Mouse (Mus musculus): ENCODE results near the gene Opcml. TPM values are rescaled to one million over a fixed set of nuclear protein-coding genes. Genes with fewer than 3 reads are reported as not detected.

Opcml gene
- polyA plus RNA-seq, 1 experiment, result 0.08 TPM

DNA sequence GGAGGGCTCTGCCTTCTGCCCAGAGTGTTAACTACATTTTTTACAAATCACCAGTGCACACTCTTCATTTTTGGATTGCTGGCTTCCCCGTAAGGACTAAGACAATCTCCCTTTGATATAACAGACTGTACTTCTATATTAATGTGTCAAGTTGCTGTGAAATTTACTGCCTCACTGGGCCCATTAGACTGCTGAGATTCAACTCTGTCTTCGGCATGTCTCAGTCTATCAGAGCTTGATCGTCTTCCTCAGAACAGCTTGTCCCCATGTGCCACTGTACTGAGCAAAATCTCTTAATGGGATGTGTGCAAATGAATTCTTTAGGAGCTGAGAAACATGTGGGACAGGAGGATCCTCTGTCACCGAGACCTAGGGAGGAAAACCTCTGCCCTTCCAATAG is 970.9 kb downstream of the Opcml start:
- Histone ChIP-seq H3K4me1 (ENCODE audit: control insufficient read depth, insufficient read depth, low read length) (no peaks in the 10 kb centered on the region), H3K27ac (ENCODE audit: insufficient read depth, low read depth, low read length) (no peak overlapping the region), H3K36me3 (ENCODE audit: control insufficient read depth, insufficient read depth, low read length) (no peaks in the 10 kb centered on the region), H3K27me3 (replicated peaks; ENCODE audit: control insufficient read depth, insufficient read depth, low read length) (no peaks in the 10 kb centered on the region), H3K4me3 (ENCODE audit: insufficient read depth, low read depth, low read length) (no peak overlapping the region)
- 73% methylated on average over 4 of the region's 4 CpGs for WGBS
- TF ChIP-seq POLR2A (IDR thresholded peaks at IDR 0.05; ENCODE audit: low read depth, low read length) (no peak), CTCF (conservative IDR thresholded peaks at IDR 0.05; ENCODE audit: insufficient read depth, insufficient read length, low read depth, low read length) (no peak)
- no peak for DNase-seq

DNA sequence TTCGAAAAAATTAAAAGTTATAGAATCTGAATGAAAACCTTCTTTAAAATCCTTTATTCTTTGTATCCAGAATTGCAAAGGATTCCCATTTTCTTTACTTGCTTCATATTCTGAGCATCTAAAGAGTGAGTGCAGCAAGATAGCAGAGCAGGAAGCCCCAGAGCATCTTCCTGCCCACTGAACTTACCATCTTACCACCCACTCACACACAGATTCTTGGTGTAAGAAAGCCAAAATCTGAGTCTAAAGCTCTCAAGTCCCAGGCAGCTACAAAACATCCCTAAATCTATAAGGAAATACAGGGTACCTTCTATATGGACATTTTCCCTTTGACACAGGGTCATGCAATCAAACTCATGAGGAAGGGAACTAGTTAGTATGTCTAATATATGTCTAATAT is 973.6 kb downstream of the Opcml start:
- Histone ChIP-seq H3K27ac (ENCODE audit: insufficient read depth, low read depth, low read length) (no peak overlapping the region), H3K27me3 (replicated peaks; ENCODE audit: control insufficient read depth, insufficient read depth, low read length) (no peaks in the 10 kb centered on the region), H3K36me3 (ENCODE audit: control insufficient read depth, insufficient read depth, low read length) (no peaks in the 10 kb centered on the region), H3K4me1 (ENCODE audit: control insufficient read depth, insufficient read depth, low read length) (no peaks in the 10 kb centered on the region), H3K4me3 (ENCODE audit: insufficient read depth, low read depth, low read length) (no peak overlapping the region)
- WGBS, result 81% methylated on average over 1 of the region's 1 CpGs
- no peak for DNase-seq
- no peak for TF ChIP-seq POLR2A (IDR thresholded peaks at IDR 0.05; ENCODE audit: low read depth, low read length)
- TF ChIP-seq CTCF (conservative IDR thresholded peaks at IDR 0.05; ENCODE audit: insufficient read depth, insufficient read length, low read depth, low read length), result no peak

DNA sequence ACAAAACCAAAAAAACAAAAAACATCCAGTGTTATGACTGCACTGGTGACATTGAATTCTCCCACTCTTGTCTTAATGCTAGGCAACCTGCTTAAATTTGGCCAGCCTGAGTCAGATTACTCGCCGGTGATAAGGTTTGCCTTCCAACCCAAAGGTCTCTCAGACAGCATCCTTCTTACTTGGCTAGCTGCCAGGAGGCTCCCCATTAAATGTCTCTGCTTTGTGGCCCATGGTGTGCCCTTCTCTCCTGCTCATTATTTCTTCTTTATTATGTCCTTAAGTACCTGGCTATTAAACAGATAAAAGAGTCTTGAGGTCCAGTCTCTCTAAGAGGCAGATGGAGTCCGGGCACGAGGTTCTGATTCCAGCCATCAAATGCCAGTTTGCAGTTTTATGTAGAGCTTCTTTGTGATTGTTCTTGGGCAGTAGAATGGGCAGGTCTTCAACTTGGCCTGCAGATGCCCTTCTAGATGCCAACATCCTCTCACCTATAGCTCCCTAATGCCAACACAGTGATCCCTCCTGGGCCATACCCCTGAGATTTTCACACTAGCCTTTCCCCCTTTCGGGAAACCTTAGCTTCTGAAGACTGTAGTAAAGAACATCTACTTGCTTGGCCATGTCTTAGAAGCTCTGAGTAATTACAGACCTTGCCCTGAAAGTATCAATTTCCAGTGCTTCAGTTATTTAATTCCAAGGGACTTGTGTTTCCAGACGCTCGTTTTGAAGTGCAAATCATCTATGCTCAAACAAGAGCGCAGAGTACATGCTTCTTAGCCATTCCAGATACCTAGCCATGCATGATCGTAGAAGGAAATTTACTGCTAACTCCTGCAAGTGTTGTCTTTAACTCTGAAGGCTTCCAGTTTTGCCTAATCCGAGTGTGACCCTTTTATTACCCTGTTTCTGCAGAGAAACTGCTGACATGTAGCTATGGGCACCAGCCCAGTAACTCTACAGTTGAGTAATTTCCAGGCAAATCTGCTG is 986.2 kb downstream of the Opcml start:
- TF ChIP-seq POLR2A (IDR thresholded peaks at IDR 0.05; ENCODE audit: low read depth, low read length), result no peak
- no peak for TF ChIP-seq CTCF (conservative IDR thresholded peaks at IDR 0.05; ENCODE audit: insufficient read depth, insufficient read length, low read depth, low read length)
- Histone ChIP-seq H3K4me3 (ENCODE audit: insufficient read depth, low read depth, low read length) (no peak overlapping the region), H3K27ac (ENCODE audit: insufficient read depth, low read depth, low read length) (no peak overlapping the region), H3K27me3 (replicated peaks; ENCODE audit: control insufficient read depth, insufficient read depth, low read length) (no peaks in the 10 kb centered on the region), H3K4me1 (ENCODE audit: control insufficient read depth, insufficient read depth, low read length) (no peaks in the 10 kb centered on the region), H3K36me3 (ENCODE audit: control insufficient read depth, insufficient read depth, low read length) (no peaks in the 10 kb centered on the region)
- peak; percentile 11 for DNase-seq
- 27% methylated on average over 10 of the region's 10 CpGs for WGBS

DNA sequence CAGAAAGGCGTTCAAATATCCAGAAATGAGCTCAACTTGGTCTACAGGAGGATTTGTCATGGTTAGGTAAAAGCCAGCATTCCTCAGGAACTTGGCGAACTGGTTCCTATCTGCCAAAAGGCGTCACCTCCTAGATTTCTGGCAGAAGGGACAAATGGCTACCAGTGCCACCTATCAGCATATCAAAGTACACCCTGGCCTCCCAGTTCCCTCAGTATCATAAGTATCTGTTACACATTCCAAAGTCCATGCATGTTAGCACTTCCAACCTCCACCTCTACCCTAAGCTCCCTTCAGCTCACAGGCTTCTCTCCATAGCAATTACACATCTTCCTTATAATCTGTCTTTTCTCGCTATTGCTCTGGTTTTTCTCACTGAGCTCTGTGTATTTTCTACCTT is 993.3 kb downstream of the Opcml start:
- TF ChIP-seq CTCF (conservative IDR thresholded peaks at IDR 0.05; ENCODE audit: insufficient read depth, insufficient read length, low read depth, low read length) (no peak), POLR2A (IDR thresholded peaks at IDR 0.05; ENCODE audit: low read depth, low read length) (no peak)
- no peak for DNase-seq

DNA sequence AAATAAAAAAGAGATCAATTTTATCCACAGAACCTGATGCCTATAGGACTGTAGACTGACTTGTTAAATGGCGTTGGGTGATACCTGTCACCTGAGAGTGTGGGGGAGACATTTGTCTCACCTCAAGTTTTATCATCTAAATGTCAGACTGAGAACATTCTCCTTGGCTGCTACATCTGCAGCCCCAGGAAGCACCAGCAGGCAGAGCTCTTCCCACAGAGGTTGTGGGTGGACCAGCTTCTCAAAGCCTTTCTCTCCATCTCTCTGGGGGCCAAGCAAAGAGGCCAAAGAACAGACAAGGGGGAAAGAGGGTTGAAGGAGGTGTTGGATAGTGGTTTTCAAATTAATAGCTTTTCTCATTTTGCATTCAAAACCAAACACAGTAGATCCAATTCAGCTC is 998.9 kb downstream of the Opcml start:
- TF ChIP-seq POLR2A (IDR thresholded peaks at IDR 0.05; ENCODE audit: low read depth, low read length) (no peak), CTCF (conservative IDR thresholded peaks at IDR 0.05; ENCODE audit: insufficient read depth, insufficient read length, low read depth, low read length) (no peak)
- DNase-seq, result no peak
- Histone ChIP-seq H3K4me1 (ENCODE audit: control insufficient read depth, insufficient read depth, low read length) (no peaks in the 10 kb centered on the region), H3K27ac (ENCODE audit: insufficient read depth, low read depth, low read length) (no peak overlapping the region), H3K4me3 (ENCODE audit: insufficient read depth, low read depth, low read length) (no peak overlapping the region), H3K36me3 (ENCODE audit: control insufficient read depth, insufficient read depth, low read length) (no peaks in the 10 kb centered on the region), H3K27me3 (replicated peaks; ENCODE audit: control insufficient read depth, insufficient read depth, low read length) (no peaks in the 10 kb centered on the region)
- WGBS, result 69% methylated on average over 1 of the region's 1 CpGs

More for the DNA sequence above, 993.3 kb downstream of the Opcml start:
- Histone ChIP-seq H3K4me3 (ENCODE audit: insufficient read depth, low read depth, low read length) (no peak overlapping the region), H3K27ac (ENCODE audit: insufficient read depth, low read depth, low read length) (no peak overlapping the region), H3K36me3 (ENCODE audit: control insufficient read depth, insufficient read depth, low read length) (no peaks in the 10 kb centered on the region), H3K27me3 (replicated peaks; ENCODE audit: control insufficient read depth, insufficient read depth, low read length) (no peaks in the 10 kb centered on the region), H3K4me1 (ENCODE audit: control insufficient read depth, insufficient read depth, low read length) (no peaks in the 10 kb centered on the region)
- 61% methylated on average over 4 of the region's 4 CpGs for WGBS

DNA sequence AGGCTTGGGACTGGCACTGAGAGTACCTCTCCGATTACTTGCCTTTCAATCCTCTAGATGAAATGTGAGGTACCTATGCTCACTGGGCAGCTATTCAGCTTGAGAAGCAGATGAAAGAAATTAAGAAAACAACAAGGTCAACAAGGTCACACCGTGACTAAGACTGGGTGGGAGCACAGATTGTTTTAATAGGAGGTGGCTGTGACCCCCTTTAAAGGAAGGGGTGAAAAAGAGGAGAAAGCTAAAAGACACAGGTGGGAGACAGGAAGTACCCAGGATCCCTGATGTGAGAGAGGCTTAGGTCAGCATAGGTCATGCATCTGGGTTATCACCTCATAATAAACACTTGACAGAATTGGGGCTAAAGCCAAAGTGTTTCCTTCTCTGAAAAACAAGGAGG is 1009.5 kb downstream of the Opcml start:
- no peak for DNase-seq
- TF ChIP-seq CTCF (conservative IDR thresholded peaks at IDR 0.05; ENCODE audit: insufficient read depth, insufficient read length, low read depth, low read length) (no peak), POLR2A (IDR thresholded peaks at IDR 0.05; ENCODE audit: low read depth, low read length) (no peak)

DNA sequence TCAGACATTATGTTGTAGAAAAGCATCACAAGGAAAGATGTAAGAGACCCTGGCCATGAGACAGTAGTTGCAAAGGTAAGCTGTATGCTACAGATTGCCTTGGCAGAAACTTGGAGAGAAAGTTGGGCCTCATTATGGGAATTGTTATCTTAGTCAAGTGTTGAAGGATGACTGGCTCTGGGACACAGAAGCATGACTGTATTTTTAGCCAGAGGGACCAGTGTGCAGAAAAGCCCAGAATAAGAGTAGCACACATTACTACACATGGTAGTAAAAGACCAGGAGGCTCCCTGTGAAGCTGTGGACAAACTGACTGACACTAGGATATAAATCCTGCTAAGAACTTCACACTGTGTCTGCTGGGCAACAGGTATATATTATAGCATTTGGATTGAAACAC is 1016.1 kb downstream of the Opcml start:
- H3K4me1 ChIP-seq (ENCODE audit: control insufficient read depth, insufficient read depth, low read length), result no peaks in the 10 kb centered on the region
- no peaks in the 10 kb centered on the region for H3K27me3 ChIP-seq (replicated peaks; ENCODE audit: control insufficient read depth, insufficient read depth, low read length)
- TF ChIP-seq CTCF (conservative IDR thresholded peaks at IDR 0.05; ENCODE audit: insufficient read depth, insufficient read length, low read depth, low read length) (no peak), POLR2A (IDR thresholded peaks at IDR 0.05; ENCODE audit: low read depth, low read length) (no peak)
- H3K36me3 ChIP-seq (ENCODE audit: control insufficient read depth, insufficient read depth, low read length), result no peaks in the 10 kb centered on the region
- no peak overlapping the region for H3K27ac ChIP-seq (ENCODE audit: insufficient read depth, low read depth, low read length)
- DNase-seq, result no peak
- H3K4me3 ChIP-seq (ENCODE audit: insufficient read depth, low read depth, low read length), result no peak overlapping the region

More for the DNA sequence above, 1009.5 kb downstream of the Opcml start:
- Histone ChIP-seq H3K36me3 (ENCODE audit: control insufficient read depth, insufficient read depth, low read length) (no peaks in the 10 kb centered on the region), H3K4me3 (ENCODE audit: insufficient read depth, low read depth, low read length) (no peak overlapping the region), H3K27ac (ENCODE audit: insufficient read depth, low read depth, low read length) (no peak overlapping the region), H3K4me1 (ENCODE audit: control insufficient read depth, insufficient read depth, low read length) (no peaks in the 10 kb centered on the region), H3K27me3 (replicated peaks; ENCODE audit: control insufficient read depth, insufficient read depth, low read length) (no peaks in the 10 kb centered on the region; the same call in 1 of the 2 replicates)
- WGBS, result 26% methylated on average over 2 of the region's 2 CpGs
